Mouse (Mus musculus) inflammation-experienced regulatory T-cells, adult 16 weeks (primary cell): Measurements from ENCODE around the gene Gm21921. TPM values are rescaled to one million over a fixed set of nuclear protein-coding genes. Genes with fewer than 3 reads are reported as not detected.

ENCODE experiments used
- polyA plus RNA-seq: library from polyadenylated mRNA; unstranded; fragments of 100-300 nt; shearing (Covaris generic); gene quantifications from one replicate; pipeline ENCODE4 v1.2.1, GENCODE M21; 2017

The Gm21921 gene
- not detected for polyA plus RNA-seq

DNA sequence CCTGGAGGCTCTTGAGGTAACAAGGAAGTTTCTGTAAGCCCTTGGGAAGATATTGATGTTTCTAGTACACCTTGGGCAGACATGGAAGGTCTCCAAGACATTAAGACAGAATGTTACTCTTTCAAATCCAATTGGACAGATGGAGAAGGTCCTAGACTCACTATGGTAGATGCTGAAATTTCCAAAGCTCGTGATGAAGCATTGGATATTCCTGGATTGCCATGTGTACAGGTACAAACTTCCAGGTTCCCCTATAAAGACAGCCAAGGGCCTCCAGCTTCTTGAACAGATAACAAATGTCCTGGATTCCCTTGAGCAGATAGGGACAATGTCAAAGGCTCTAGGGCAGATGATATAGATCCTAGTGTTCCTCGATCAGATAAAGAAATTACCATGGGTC, at the start of gene Gm21921:
TSS of gene Gm21921 (minus strand) at position 101 of the 400 bp plus-strand sequence.

